Mouse (Mus musculus): ENCODE results near the gene Atp5b. TPM values are rescaled to one million over a fixed set of nuclear protein-coding genes. Genes with fewer than 3 reads are reported as not detected.

Gene Atp5b
- total RNA-seq (2021), result 1,000 to 10,000 TPM; 1,628 to 1,633 TPM
- long read RNA-seq, experiment 1, transcript Atp5b-201 (10 exons, 1,916 nt), result major isoform, 820 of 1,091 reads
- long read RNA-seq, experiment 1, partial matches to known transcripts, result 255 of 1,091 reads
- long read RNA-seq, experiment 1, other reads (novel, unspliced or antisense), result 16 of 1,091 reads
- long read RNA-seq, experiment 2, transcript Atp5b-201 (10 exons, 1,916 nt), result major isoform, 613 of 785 reads
- long read RNA-seq, experiment 2, partial matches to known transcripts, result 155 of 785 reads
- long read RNA-seq, experiment 2, other reads (novel, unspliced or antisense), result 15 of 785 reads

GRCm38 (mm10) chr10:128082880-128083421 is at the start of gene Atp5b:
TSS of gene Atp5b (plus strand) at chr10:128083273.
- no peak for TF ChIP-seq CTCF (IDR thresholded peaks at IDR 0.05)
- intact Hi-C loops (cut with DNase I), result loop anchor here (2.0 kb wide), 1 partner anchor 48 kb away; the partner anchor contains the start of gene Naca
- peak; percentile 97 to 99 for DNase-seq (ENCODE audit: extremely low spot score in 1 of 2, low spot score in 2 of 2)
- H3K4me3 ChIP-seq, result peak within 1 kb of the TSS; percentile 85
- H3K27ac ChIP-seq, result peak within 1 kb of the TSS; percentile 99

GRCm38 (mm10) chr10:128036746-128037425 is 46.2 kb upstream of the Atp5b start:
- Histone ChIP-seq H3K27ac (peak overlapping the region; percentile 94; the same call in 1 of the 2 replicates), H3K4me3 (peak overlapping the region; percentile 67)
- intact Hi-C loops (cut with DNase I), result no loop called here
- TF ChIP-seq CTCF (IDR thresholded peaks at IDR 0.05), result no peak
- DNase-seq (ENCODE audit: extremely low spot score in 1 of 2, low spot score in 2 of 2), result no peak

GRCm38 (mm10) chr10:128037921-128038320 is 45.2 kb upstream of the Atp5b start:
- intact Hi-C loops (cut with DNase I), result no loop called here
- H3K27ac ChIP-seq, result no peak overlapping the region
- no peak overlapping the region; the same call in 1 of the 2 replicates for H3K4me3 ChIP-seq
- no peak for TF ChIP-seq CTCF (IDR thresholded peaks at IDR 0.05)
- no peak for DNase-seq (ENCODE audit: extremely low spot score in 1 of 2, low spot score in 2 of 2)

GRCm38 (mm10) chr10:128039167-128039566 is 43.9 kb upstream of the Atp5b start:
- no peak overlapping the region for H3K27ac ChIP-seq
- H3K4me3 ChIP-seq, result no peak overlapping the region
- no peak for TF ChIP-seq CTCF (IDR thresholded peaks at IDR 0.05)
- no peak for DNase-seq (ENCODE audit: extremely low spot score in 1 of 2, low spot score in 2 of 2)
- intact Hi-C loops (cut with DNase I), result no loop called here

GRCm38 (mm10) chr10:128039858-128040257 is 43.2 kb upstream of the Atp5b start:
- Histone ChIP-seq H3K4me3 (no peak overlapping the region), H3K27ac (no peak overlapping the region)
- intact Hi-C loops (cut with DNase I), result no loop called here
- TF ChIP-seq CTCF (IDR thresholded peaks at IDR 0.05), result no peak; the same call in 1 of the 2 replicates
- no peak for DNase-seq (ENCODE audit: extremely low spot score in 1 of 2, low spot score in 2 of 2)

GRCm38 (mm10) chr10:128040293-128040692 is 42.8 kb upstream of the Atp5b start:
- Histone ChIP-seq H3K27ac (no peak overlapping the region), H3K4me3 (no peak overlapping the region)
- intact Hi-C loops (cut with DNase I), result no loop called here
- TF ChIP-seq CTCF (IDR thresholded peaks at IDR 0.05), result no peak
- DNase-seq (ENCODE audit: extremely low spot score in 1 of 2, low spot score in 2 of 2), result no peak

GRCm38 (mm10) chr10:128041636-128042035 is 41.4 kb upstream of the Atp5b start:
- Histone ChIP-seq H3K4me3 (no peak overlapping the region), H3K27ac (no peak overlapping the region)
- intact Hi-C loops (cut with DNase I), result no loop called here
- no peak for TF ChIP-seq CTCF (IDR thresholded peaks at IDR 0.05)
- DNase-seq (ENCODE audit: extremely low spot score in 1 of 2, low spot score in 2 of 2), result no peak

- H3K27ac ChIP-seq, result no peak overlapping the region
- H3K4me3 ChIP-seq, result no peak overlapping the region
- intact Hi-C loops (cut with DNase I), result no loop called here
- no peak for DNase-seq (ENCODE audit: extremely low spot score in 1 of 2, low spot score in 2 of 2)
- TF ChIP-seq CTCF (IDR thresholded peaks at IDR 0.05), result no peak
These were observed 40.6 kb upstream of the Atp5b start for GRCm38 (mm10) chr10:128042466-128042865.

- H3K4me3 ChIP-seq, result no peak overlapping the region
- DNase-seq (ENCODE audit: extremely low spot score in 1 of 2, low spot score in 2 of 2), result no peak
- no peak overlapping the region for H3K27ac ChIP-seq
- intact Hi-C loops (cut with DNase I), result no loop called here
- TF ChIP-seq CTCF (IDR thresholded peaks at IDR 0.05), result no peak
These were observed 39.8 kb upstream of the Atp5b start for GRCm38 (mm10) chr10:128043041-128043835.

GRCm38 (mm10) chr10:128048157-128048556 is 34.9 kb upstream of the Atp5b start:
- TF ChIP-seq CTCF (IDR thresholded peaks at IDR 0.05), result no peak
- Histone ChIP-seq H3K4me3 (no peak overlapping the region), H3K27ac (no peak overlapping the region)
- intact Hi-C loops (cut with DNase I), result no loop called here
- no peak for DNase-seq (ENCODE audit: extremely low spot score in 1 of 2, low spot score in 2 of 2)

GRCm38 (mm10) chr10:128049741-128050140 is 33.3 kb upstream of the Atp5b start:
- Histone ChIP-seq H3K27ac (no peak overlapping the region), H3K4me3 (no peak overlapping the region)
- DNase-seq (ENCODE audit: extremely low spot score in 1 of 2, low spot score in 2 of 2), result no peak
- intact Hi-C loops (cut with DNase I), result no loop called here
- no peak for TF ChIP-seq CTCF (IDR thresholded peaks at IDR 0.05)
